Mouse (Mus musculus) liver, embryonic 11.5 days (tissue): Measurements from ENCODE around the gene Cops2. TPM values are rescaled to one million over a fixed set of nuclear protein-coding genes. Genes with fewer than 3 reads are reported as not detected.

Source experiments
- ATAC-seq: fragments of 200-750 bp; cut with Nextera tagmentation; replicated peaks from 2 replicates; pipeline ENCODE4 v1.8.0; 2017; ENCODE audit warnings: moderate number of reproducible peaks, mild to moderate bottlenecking, moderate TSS enrichment, moderate library complexity; ENCODE audit not compliant: low FRiP score
- DNase-seq: peaks from one replicate; pipeline ENCODE4 v3.0.0-alpha.2; 2017; ENCODE audit warnings: low spot score
- H3K27ac ChIP-seq: fragments of 300-500 bp; sonication (generic); 2 replicates; pipeline ENCODE4 v1.5.1; 2014; ENCODE audit warnings: mild to moderate bottlenecking, low read depth, low read length, control low read depth
- H3K27me3 ChIP-seq: fragments of 300-500 bp; sonication (generic); replicated peaks from 2 replicates; pipeline ENCODE4 v1.6.1; 2014; ENCODE audit warnings: low read length, mixed read lengths; ENCODE audit not compliant: control insufficient read depth, insufficient read depth
- H3K36me3 ChIP-seq: fragments of 300-500 bp; sonication (generic); 2 replicates; pipeline ENCODE4 v1.6.1; 2014; ENCODE audit warnings: mild to moderate bottlenecking, low read length, moderate library complexity, mixed read lengths; ENCODE audit not compliant: control insufficient read depth, insufficient read depth
- H3K4me1 ChIP-seq: fragments of 300-500 bp; sonication (generic); replicated peaks from 2 replicates; pipeline ENCODE4 v1.6.1; 2014; ENCODE audit warnings: low read length, mixed read lengths; ENCODE audit not compliant: control insufficient read depth, insufficient read depth
- H3K4me2 ChIP-seq: fragments of 300-500 bp; sonication (generic); 2 replicates; pipeline ENCODE4 v1.6.1; 2014; ENCODE audit warnings: mild to moderate bottlenecking, control low read depth, moderate library complexity
- H3K4me3 ChIP-seq: fragments of 300-500 bp; sonication (generic); 2 replicates; pipeline ENCODE4 v1.5.1; 2014; ENCODE audit warnings: low read depth, low read length, control low read depth
- H3K9ac ChIP-seq: fragments of 300-500 bp; sonication (generic); 2 replicates; pipeline ENCODE4 v1.6.1; 2014; ENCODE audit warnings: low read depth, low read length, control low read depth
- H3K9me3 ChIP-seq: fragments of 300-500 bp; sonication (generic); 2 replicates; pipeline ENCODE4 v1.6.1; 2016; ENCODE audit warnings: low read length, inconsistent platforms, mixed read lengths; ENCODE audit not compliant: control insufficient read depth
- WGBS: fragments of 180-500 bp; shearing (Covaris S2); extraction: QIAGEN DNeasy Blood & Tissue Kit; methylation state at CpG from one replicate; pipeline ENCODE4 v1.1.7; 2014; 5-methylcytosine and 5-hydroxymethylcytosine counted together
- polyA plus RNA-seq: library from polyadenylated mRNA; unstranded; fragments of >200 nt; fragmentation: Nextera tagmentation; extraction: Ambion mirVana; gene quantifications from 2 replicates; pipeline ENCODE4 v1.2.1, GENCODE M21; 2014

Gene Cops2
- polyA plus RNA-seq, 1 experiment from 2014 or later, result 83.3 TPM

GRCm38 (mm10) chr2:125792144-125792878, 66.6 kb downstream of the Cops2 start:
- H3K4me1 ChIP-seq, result 0 out of 2 replicates have a peak, but pooled peaks cover 4% of the 10 kb centered on the region
- H3K27me3 ChIP-seq, result no peaks in the 10 kb centered on the region
- H3K9ac ChIP-seq, result no peak overlapping the region
- 58% methylated on average over 2 of the region's 2 CpGs for WGBS
- no peak overlapping the region for H3K4me2 ChIP-seq
- H3K4me3 ChIP-seq, result no peak overlapping the region
- DNase-seq (no peak), ATAC-seq (no peak)
- no peak overlapping the region for H3K27ac ChIP-seq
- no peaks in the 10 kb centered on the region for H3K9me3 ChIP-seq
- no peaks in the 10 kb centered on the region for H3K36me3 ChIP-seq

DNA sequence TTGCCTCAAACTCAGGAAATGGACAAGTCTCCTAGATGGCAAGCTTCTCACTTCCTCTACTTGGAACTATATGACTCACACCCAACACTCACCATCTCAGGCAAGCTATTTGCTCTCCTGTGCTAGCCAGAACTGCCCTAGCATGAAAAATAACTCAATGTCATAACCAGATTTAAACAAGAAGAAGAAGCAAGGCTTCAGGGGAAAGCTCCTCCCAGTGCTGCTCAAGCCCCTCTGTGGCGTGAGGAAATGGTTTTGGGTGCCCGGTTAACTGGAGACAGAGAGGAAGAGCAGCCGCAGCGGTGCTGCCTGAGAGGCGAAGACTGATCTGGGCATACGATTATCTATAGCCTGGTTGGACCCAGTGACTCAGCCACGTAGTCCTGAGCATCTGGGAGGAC, 67.5 kb downstream of the Cops2 start:
- Histone ChIP-seq H3K36me3 (no peaks in the 10 kb centered on the region), H3K27ac (no peak overlapping the region), H3K9me3 (no peaks in the 10 kb centered on the region), H3K4me3 (no peak overlapping the region), H3K9ac (no peak overlapping the region), H3K4me2 (no peak overlapping the region), H3K4me1 (0 out of 2 replicates have a peak, but pooled peaks cover 4% of the 10 kb centered on the region), H3K27me3 (no peaks in the 10 kb centered on the region)
- DNase-seq, result no peak
- ATAC-seq, result 0 out of 2 replicates have a peak, but pooled peaks have one; percentile 41
- WGBS, result 36% methylated on average over 7 of the region's 7 CpGs

DNA sequence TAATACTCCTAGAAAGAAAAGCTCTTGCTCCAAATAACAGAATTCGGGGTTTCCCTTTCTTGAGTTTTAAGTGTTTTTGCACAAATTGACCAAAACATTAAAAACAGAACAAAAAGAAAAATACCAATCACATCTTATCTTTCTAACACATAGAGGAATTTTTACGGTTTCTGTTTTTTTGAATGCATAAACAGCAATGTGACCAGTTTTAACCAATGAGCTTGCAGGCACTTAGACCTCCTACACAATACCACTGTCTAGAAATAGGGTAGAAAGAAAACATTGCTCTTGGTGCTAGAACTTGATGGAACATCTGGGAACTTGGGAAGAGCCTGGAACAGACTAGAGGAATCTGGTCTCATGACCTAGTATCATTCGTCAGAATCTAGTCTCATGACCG, 68.7 kb downstream of the Cops2 start:
- Histone ChIP-seq H3K36me3 (no peaks in the 10 kb centered on the region), H3K4me3 (no peak overlapping the region), H3K4me1 (0 out of 2 replicates have a peak, but pooled peaks cover 4% of the 10 kb centered on the region), H3K4me2 (no peak overlapping the region), H3K27me3 (no peaks in the 10 kb centered on the region), H3K9ac (no peak overlapping the region), H3K9me3 (no peaks in the 10 kb centered on the region), H3K27ac (no peak overlapping the region)
- DNase-seq, result no peak
- 90% methylated on average over 4 of the region's 4 CpGs for WGBS
- ATAC-seq, result no peak

DNA sequence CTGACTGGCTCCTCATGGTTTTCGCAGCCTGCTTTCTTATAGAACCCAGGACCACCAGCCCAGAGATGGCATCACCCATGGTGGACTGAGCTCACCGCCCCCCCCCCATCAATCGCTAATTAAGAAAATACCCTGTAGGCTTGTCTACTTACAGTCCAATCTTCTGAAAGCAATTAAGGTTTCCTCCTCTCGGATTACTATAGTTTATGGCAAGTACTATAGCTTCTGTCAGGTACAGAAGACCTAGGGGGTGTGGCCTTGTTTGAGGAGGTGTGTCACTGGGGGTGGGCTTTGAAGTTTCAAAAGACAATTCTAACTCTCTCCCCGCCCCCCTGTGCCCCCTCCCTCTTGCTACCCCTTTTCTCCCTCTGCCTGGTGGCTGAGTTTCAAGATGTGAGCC, 69.7 kb downstream of the Cops2 start:
- Histone ChIP-seq H3K36me3 (no peaks in the 10 kb centered on the region), H3K4me2 (no peak overlapping the region), H3K9ac (no peak overlapping the region), H3K9me3 (no peaks in the 10 kb centered on the region), H3K4me1 (0 out of 2 replicates have a peak, but pooled peaks cover 4% of the 10 kb centered on the region), H3K27ac (no peak overlapping the region), H3K4me3 (no peak overlapping the region), H3K27me3 (no peaks in the 10 kb centered on the region)
- ATAC-seq, result no peak
- no peak for DNase-seq
- 75% methylated on average over 5 of the region's 5 CpGs for WGBS

GRCm38 (mm10) chr2:125788785-125789184, 70.2 kb downstream of the Cops2 start:
- WGBS, result 56% methylated on average over 3 of the region's 3 CpGs
- Histone ChIP-seq H3K4me1 (0 out of 2 replicates have a peak, but pooled peaks cover 4% of the 10 kb centered on the region), H3K4me3 (no peak overlapping the region), H3K27ac (no peak overlapping the region), H3K36me3 (no peaks in the 10 kb centered on the region), H3K9ac (no peak overlapping the region), H3K27me3 (no peaks in the 10 kb centered on the region), H3K4me2 (no peak overlapping the region), H3K9me3 (no peaks in the 10 kb centered on the region)
- ATAC-seq (no peak), DNase-seq (no peak)

- Histone ChIP-seq H3K27me3 (no peaks in the 10 kb centered on the region), H3K36me3 (no peaks in the 10 kb centered on the region), H3K9ac (no peak overlapping the region), H3K4me1 (0 out of 2 replicates have a peak, but pooled peaks cover 4% of the 10 kb centered on the region), H3K4me2 (no peak overlapping the region), H3K4me3 (no peak overlapping the region), H3K27ac (no peak overlapping the region), H3K9me3 (no peaks in the 10 kb centered on the region)
- DNase-seq (no peak), ATAC-seq (no peak)
Observed at GRCm38 (mm10) chr2:125788351-125788750, 70.6 kb downstream of the Cops2 start.

DNA sequence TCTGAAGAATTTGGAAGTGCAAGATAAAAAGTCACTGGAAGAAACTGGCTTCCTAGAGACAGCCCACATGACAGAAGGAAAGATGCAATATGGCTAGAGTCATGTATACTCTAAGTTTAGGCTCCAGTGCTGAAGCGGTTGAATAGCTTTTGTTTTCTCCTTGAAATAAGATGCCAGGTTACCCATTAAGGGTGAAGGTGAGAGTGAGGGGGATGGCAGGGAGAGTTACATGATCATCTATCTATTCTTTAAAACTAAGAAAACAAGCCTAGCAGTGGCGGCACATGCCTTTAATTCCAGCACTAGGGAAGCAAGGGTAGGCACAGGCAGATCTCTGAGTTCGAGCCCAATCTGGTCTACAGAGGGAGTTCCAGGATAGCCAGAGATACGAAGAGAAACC, 73.9 kb downstream of the Cops2 start:
- no peak for DNase-seq
- Histone ChIP-seq H3K9me3 (no peaks in the 10 kb centered on the region), H3K4me2 (no peak overlapping the region), H3K4me1 (peaks cover 4% of the 10 kb centered on the region), H3K27me3 (no peaks in the 10 kb centered on the region), H3K9ac (no peak overlapping the region), H3K27ac (no peak overlapping the region), H3K36me3 (no peaks in the 10 kb centered on the region), H3K4me3 (no peak overlapping the region)
- ATAC-seq, result no peak
- WGBS, result 69% methylated on average over 4 of the region's 4 CpGs

DNA sequence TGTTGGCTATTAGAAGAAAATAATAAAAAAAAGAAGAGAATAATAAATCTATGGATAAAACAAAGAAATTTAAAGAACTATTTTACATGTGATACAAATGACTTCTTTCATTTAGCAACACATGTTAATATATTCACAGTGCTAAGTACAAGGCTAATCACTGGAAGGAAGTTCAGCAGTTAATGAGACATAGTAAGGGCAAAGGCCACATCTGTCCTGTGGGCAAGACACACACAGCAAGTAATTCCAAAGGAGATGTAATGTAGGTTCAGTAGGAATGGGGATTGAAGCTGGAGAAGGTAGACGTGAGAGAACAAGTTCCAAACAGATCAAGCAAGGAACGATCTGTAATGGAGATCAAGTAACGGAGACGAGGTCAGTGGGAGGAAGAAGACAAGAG, 74.5 kb downstream of the Cops2 start:
- 72% methylated on average over 4 of the region's 4 CpGs for WGBS

GRCm38 (mm10) chr2:125783868-125784267, 75.1 kb downstream of the Cops2 start:
- H3K36me3 ChIP-seq, result no peaks in the 10 kb centered on the region
- peaks cover 4% of the 10 kb centered on the region for H3K4me1 ChIP-seq
- H3K27ac ChIP-seq, result no peak overlapping the region
- WGBS, result 66% methylated on average over 4 of the region's 4 CpGs
- no peak for ATAC-seq
- no peak overlapping the region for H3K4me3 ChIP-seq
- DNase-seq, result no peak
- no peaks in the 10 kb centered on the region for H3K9me3 ChIP-seq
- H3K4me2 ChIP-seq, result no peak overlapping the region
- no peak overlapping the region for H3K9ac ChIP-seq
- H3K27me3 ChIP-seq, result no peaks in the 10 kb centered on the region

More for the DNA sequence above, 74.5 kb downstream of the Cops2 start:
- no peak overlapping the region for H3K4me2 ChIP-seq
- no peaks in the 10 kb centered on the region for H3K27me3 ChIP-seq
- DNase-seq, result no peak
- H3K36me3 ChIP-seq, result no peaks in the 10 kb centered on the region
- ATAC-seq, result no peak
- H3K4me3 ChIP-seq, result no peak overlapping the region
- no peaks in the 10 kb centered on the region for H3K9me3 ChIP-seq
- no peak overlapping the region for H3K27ac ChIP-seq
- H3K4me1 ChIP-seq, result peaks cover 4% of the 10 kb centered on the region
- no peak overlapping the region for H3K9ac ChIP-seq
